Mouse (Mus musculus): ENCODE results near the gene Slfn2.

GRCm38 (mm10) chr11:83016093-83016492 lies 48.8 kb upstream of the Slfn2 start:
- no peak for TF ChIP-seq POLR2A (IDR thresholded peaks at IDR 0.05; ENCODE audit: insufficient read length, low read depth)
- no peak for TF ChIP-seq MYOG (IDR thresholded peaks at IDR 0.05; ENCODE audit: control insufficient read depth in 1 of 3, insufficient read depth in 1 of 3, insufficient read length in 2 of 3, low read depth in 2 of 3)

All from myocyte (in vitro differentiated cells).